Mouse (Mus musculus): ENCODE data around the gene Vangl2. TPM values are rescaled to one million over a fixed set of nuclear protein-coding genes. Genes with fewer than 3 reads are reported as not detected.
A peak's percentile ranks its signal among the peaks of the same experiment; 100 is the strongest.

Vangl2 gene
- total and polyA plus RNA-seq, 3 experiments: 1.3 TPM

- WGBS: 44% methylated on average over 2 of the region's 2 CpGs
- intact Hi-C loops (cut with DNase I): no loop called here
- peak in 1 of 2 experiments; percentile 4 for DNase-seq
- Histone ChIP-seq H3K9ac (ENCODE audit: low read depth, low read length) (no peak overlapping the region), H3K36me3 (ENCODE audit: control insufficient read depth, insufficient read depth, low read length) (no peaks in the 10 kb centered on the region), H3K79me2 (replicated peaks; ENCODE audit: control insufficient read depth, insufficient read depth, low read length) (no peaks in the 10 kb centered on the region), H3K27ac (no peak overlapping the region), H3K4me3 (no peak overlapping the region), H3K27me3 (ENCODE audit: control insufficient read depth, insufficient read depth, low read length) (no peaks in the 10 kb centered on the region), H3K4me1 (ENCODE audit: control insufficient read depth, insufficient read depth, low read length) (no peaks in the 10 kb centered on the region)
- TF ChIP-seq CTCF (IDR thresholded peaks at IDR 0.05) (no peak), EP300 (IDR thresholded peaks at IDR 0.05; ENCODE audit: insufficient read depth, low read depth, low read length) (no peak), POLR2A (IDR thresholded peaks at IDR 0.05; ENCODE audit: insufficient read depth, low read depth, low read length) (no peak)
These were observed 70.8 kb downstream of the Vangl2 start for GRCm38 (mm10) chr1:171957411-171957810.

GRCm38 (mm10) chr1:171955071-171955470 lies 73.2 kb downstream of the Vangl2 start:
- TF ChIP-seq EP300 (IDR thresholded peaks at IDR 0.05; ENCODE audit: insufficient read depth, low read depth, low read length): no peak
- Histone ChIP-seq H3K79me2 (replicated peaks; ENCODE audit: control insufficient read depth, insufficient read depth, low read length) (no peaks in the 10 kb centered on the region), H3K4me3 (no peak overlapping the region), H3K27me3 (ENCODE audit: control insufficient read depth, insufficient read depth, low read length) (no peaks in the 10 kb centered on the region), H3K27ac (no peak overlapping the region), H3K4me1 (ENCODE audit: control insufficient read depth, insufficient read depth, low read length) (no peaks in the 10 kb centered on the region), H3K36me3 (ENCODE audit: control insufficient read depth, insufficient read depth, low read length) (no peaks in the 10 kb centered on the region), H3K9ac (ENCODE audit: low read depth, low read length) (no peak overlapping the region)
- DNase-seq: peak in 1 of 2 experiments; percentile 4
- intact Hi-C loops (cut with DNase I): no loop called here
- 54% methylated on average over 6 of the region's 6 CpGs for WGBS

Other genes with a start within 250 kb of the Vangl2 start
- gene Cd84, start 188.7 kb downstream of the Vangl2 start, total RNA-seq (2021): 1 to 10 TPM; 2.6 to 4.6 TPM
- 1.6 and 2.2 TPM in 2 replicates for gene Cd84, start 188.7 kb downstream of the Vangl2 start, polyA plus RNA-seq (2012; rRNA removed)
- under 1 TPM in 1 of 2 experiments, not detected in 1; 0.09 TPM for gene Gm10521, start 132.8 kb downstream of the Vangl2 start, total RNA-seq (2021)
- gene Gm10521, start 132.8 kb downstream of the Vangl2 start, polyA plus RNA-seq (2012; rRNA removed): 0.15 and 0.41 TPM in 2 replicates
- under 1 TPM; 0.14 to 0.81 TPM for gene Slamf6, start 110.9 kb downstream of the Vangl2 start, total RNA-seq (2021)
- gene Slamf6, start 110.9 kb downstream of the Vangl2 start, polyA plus RNA-seq (2012; rRNA removed): 0.41 and 0.53 TPM in 2 replicates
- not detected for gene Nhlh1, start 29.1 kb upstream of the Vangl2 start, total RNA-seq (2021)
- not detected in 2 replicates for gene Nhlh1, start 29.1 kb upstream of the Vangl2 start, polyA plus RNA-seq (2012; rRNA removed)
- 100 to 1,000 TPM in 1 of 2 experiments, 10 to 100 TPM in 1; 98.5 to 111 TPM for gene Copa, start 54.1 kb upstream of the Vangl2 start, total RNA-seq (2021)
- gene Copa, start 54.1 kb upstream of the Vangl2 start, polyA plus RNA-seq (2012; rRNA removed): 42.3 and 59.2 TPM in 2 replicates
- gene Ncstn, start 54.4 kb upstream of the Vangl2 start, total RNA-seq (2021): 10 to 100 TPM; 41.5 to 43.2 TPM
- gene Ncstn, start 54.4 kb upstream of the Vangl2 start, polyA plus RNA-seq (2012; rRNA removed): 63.3 and 78.3 TPM in 2 replicates
- 100 to 1,000 TPM; 107 to 125 TPM for gene Pex19, start 98.3 kb upstream of the Vangl2 start, total RNA-seq (2021)
- 113 and 175 TPM in 2 replicates for gene Pex19, start 98.3 kb upstream of the Vangl2 start, polyA plus RNA-seq (2012; rRNA removed)
- gene Dcaf8, start 119.6 kb upstream of the Vangl2 start, total RNA-seq (2021): 100 to 1,000 TPM; 100 to 116 TPM
- gene Dcaf8, start 119.6 kb upstream of the Vangl2 start, polyA plus RNA-seq (2012; rRNA removed): 62.7 and 93.8 TPM in 2 replicates
- gene Pea15a, start 178.4 kb upstream of the Vangl2 start, total RNA-seq (2021): 10 to 100 TPM; 52.2 to 69.8 TPM
- 56.8 and 101 TPM in 2 replicates for gene Pea15a, start 178.4 kb upstream of the Vangl2 start, polyA plus RNA-seq (2012; rRNA removed)
- gene Casq1, start 191.4 kb upstream of the Vangl2 start, total RNA-seq (2021): 1 to 10 TPM; 3.3 to 5.6 TPM
- 51.7 and 53.8 TPM in 2 replicates for gene Casq1, start 191.4 kb upstream of the Vangl2 start, polyA plus RNA-seq (2012; rRNA removed)
- not detected for gene Atp1a4, start 230.0 kb upstream of the Vangl2 start, total RNA-seq (2021)
- gene Atp1a4, start 230.0 kb upstream of the Vangl2 start, polyA plus RNA-seq (2012; rRNA removed): 0.10 and 0.35 TPM in 2 replicates
- 10 to 100 TPM; 10.9 to 13.5 TPM for gene Igsf8, start 233.2 kb upstream of the Vangl2 start, total RNA-seq (2021)
- gene Igsf8, start 233.2 kb upstream of the Vangl2 start, polyA plus RNA-seq (2012; rRNA removed): 25.9 and 39.9 TPM in 2 replicates